Mouse (Mus musculus) C2C12 (cell line): ENCODE results near the gene Lrmda.

ENCODE experiments used
- CTCF ChIP-seq: IDR thresholded peaks from one replicate; pipeline ENCODE4 v1.5.1; 2011; ENCODE audit not compliant: control insufficient read depth, insufficient read depth, insufficient read length
- MAX ChIP-seq: IDR thresholded peaks from one replicate; pipeline ENCODE4 v1.6.1; 2011; ENCODE audit warnings: mild to moderate bottlenecking, control low read depth
- USF1 ChIP-seq: IDR thresholded peaks from one replicate; pipeline ENCODE4 v1.6.1; 2011; ENCODE audit warnings: low read depth, mild to moderate bottlenecking, control low read depth, moderate library complexity

- TF ChIP-seq CTCF (no peak), MAX (no peak), USF1 (no peak)
Observed at GRCm38 (mm10) chr14:22089331-22089730, 69.8 kb downstream of the Lrmda start.
